Mouse (Mus musculus) skeletal muscle tissue, adult 2 months (tissue): ENCODE results near the gene Cped1.
A peak's percentile ranks its signal among the peaks of the same experiment; 100 is the strongest.
"Not testable (repeated sequence)": the region's sequence is repeated elsewhere in the genome, so short reads cannot be mapped to it uniquely, and the experiment has no call there.

Experiments
- DNase-seq: peaks from one replicate; pipeline ENCODE4 v3.0.0-alpha.2; 2012; ENCODE audit warnings: low read depth, low spot score

The Cped1 gene

DNA sequence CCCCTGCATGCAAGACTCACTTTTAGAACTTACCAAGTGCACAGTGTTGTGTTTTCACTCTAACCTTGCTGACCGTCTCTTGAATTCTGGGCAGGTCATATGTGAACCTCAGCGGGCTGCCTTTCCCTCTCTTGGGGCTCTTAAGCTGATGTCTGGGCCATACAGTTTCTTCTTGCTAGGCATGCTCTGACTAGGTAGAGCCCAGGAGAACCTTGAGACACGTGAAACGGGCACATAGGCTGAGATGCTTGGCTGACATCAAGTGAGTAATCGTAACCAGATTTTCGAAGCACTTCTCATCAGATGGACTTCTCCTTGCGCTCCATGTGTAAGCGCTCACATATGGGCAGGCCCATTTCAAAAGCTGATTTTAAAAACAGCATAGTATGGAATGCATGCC, 237.2 kb downstream of the Cped1 start:
- DNase-seq: no peak

DNA sequence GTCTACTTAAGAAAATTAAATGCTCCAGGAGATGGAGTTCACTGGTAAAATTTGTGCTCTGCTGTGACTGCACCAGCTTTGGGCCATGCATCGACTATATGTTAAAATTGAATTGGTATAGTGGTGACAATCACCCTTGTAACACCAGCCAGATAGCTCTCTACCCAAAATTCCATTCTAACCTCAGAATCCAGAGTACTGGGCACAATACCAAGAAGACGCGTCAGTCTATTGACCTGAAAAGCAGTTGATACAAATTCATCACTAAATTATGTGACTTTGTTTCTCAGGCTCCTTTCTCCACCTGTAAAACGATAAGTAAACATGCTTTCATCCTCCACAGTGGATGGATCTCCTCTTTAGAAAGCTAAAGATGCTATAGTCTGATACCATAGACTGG, 238.6 kb downstream of the Cped1 start:
- DNase-seq: no peak

DNA sequence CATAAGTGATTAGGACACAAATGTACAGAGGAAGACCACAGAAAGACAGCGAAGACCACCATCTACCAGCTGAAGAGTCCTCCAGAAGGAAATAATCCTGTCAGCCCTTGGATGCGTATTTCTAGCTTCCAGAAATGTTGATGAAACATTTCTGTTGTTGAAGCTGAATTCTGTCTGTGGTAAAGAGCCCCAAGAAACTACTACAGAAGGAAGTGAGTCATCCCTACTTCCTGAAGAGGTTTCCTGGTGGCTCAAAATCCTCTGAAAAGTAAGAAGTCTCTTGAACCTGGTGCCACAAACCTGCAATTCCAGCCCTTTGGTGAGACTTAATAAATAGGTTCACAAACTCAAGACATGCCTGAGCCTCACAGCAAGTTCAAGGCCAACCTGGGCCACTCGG, 245.5 kb downstream of the Cped1 start:
- no peak for DNase-seq

DNA sequence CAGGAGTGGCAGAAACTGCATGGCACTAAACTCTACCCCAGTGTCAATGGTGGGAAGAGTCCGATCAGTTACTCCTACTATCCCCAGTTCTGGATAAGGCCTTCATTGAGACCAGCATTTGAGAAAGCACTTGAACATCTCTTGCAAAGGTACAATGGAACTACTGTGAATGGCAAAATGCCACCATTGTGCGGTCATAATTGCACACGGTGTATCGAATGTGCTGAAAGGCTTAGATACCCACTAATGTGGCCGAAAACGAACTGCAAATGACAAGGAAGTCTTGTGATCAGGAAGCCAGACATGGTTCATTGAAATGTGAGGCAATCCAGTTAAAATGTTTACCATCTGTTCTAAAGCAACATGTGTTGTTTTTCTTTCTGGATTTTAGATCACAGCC, 247.8 kb downstream of the Cped1 start:
- peak; percentile 14 for DNase-seq

DNA sequence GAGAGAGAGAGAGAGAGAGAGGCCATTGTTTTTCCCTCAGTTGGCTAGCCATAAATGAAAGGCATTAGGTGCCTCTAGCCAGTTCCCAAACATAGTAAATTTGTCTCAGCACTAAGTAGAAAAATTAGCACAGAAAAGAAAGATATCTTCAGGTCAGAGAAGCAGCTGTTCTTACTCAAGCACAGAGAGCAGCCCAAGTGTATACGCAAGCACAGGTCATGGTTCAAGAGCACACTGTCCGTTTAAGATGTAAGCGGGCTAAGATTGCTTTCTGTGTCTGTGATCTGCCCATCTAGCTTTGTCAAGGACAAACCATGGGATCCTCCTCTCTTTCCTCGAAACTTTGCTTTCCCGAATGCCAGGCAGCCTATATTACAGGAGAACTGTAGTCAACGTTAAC, 249.4 kb downstream of the Cped1 start:
- no peak for DNase-seq

DNA sequence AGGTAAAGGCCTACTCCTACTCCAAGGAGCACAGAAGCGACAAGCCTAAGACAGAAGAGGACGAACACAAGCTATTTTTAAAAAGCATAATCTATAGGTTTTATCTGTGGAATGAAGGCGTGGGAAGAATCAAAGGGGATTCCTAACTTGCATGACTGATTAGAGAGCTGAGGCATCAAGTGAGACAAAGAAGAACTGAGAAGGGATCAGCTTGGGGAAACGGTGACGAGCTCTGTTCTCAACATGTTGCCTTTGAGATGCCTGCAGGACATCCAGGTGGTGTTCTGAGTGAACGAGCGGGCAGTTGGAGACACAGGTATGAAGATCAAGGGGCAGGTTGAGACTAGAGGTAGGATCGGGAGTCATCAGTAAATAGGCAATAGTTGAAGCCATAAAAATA, 257.6 kb downstream of the Cped1 start:
- no peak for DNase-seq

DNA sequence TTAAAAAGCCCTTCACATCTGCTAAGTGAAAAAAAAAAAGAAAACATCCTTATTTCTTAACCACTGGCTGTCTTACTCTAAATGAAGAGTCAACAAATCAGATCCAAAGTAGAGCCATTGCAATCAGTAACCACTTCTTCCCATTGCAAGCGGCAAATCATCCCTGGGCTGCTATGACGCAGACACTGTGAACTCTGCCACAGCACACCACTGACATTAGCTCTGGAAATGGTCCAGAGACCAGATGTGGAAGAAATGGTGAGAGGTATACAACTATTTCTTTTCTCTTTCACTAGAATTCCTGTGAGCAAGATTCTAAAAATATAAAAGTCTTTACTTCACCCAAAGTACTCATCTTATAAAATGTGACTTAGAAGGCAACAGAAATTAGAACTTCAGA, 261.0 kb downstream of the Cped1 start:
- no peak for DNase-seq

DNA sequence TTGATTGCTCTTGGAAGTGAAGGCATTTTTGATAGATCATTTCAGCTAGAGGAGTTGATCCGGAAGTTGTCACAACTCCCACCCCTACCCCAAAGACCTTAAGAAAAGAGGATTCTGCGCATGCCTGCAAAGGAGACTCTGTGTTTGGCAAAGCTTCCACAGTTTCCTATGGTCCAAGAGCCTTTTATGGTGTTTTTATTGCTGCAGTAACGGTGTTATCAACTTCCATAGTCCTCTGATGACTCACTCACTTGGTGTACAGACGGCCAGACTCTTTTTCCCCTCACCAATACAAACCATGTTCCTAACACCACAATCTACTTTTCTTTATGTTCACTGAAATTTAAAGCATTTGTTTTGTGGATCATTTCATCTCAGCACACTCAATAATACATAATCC, 273.1 kb downstream of the Cped1 start:
- no peak for DNase-seq

DNA sequence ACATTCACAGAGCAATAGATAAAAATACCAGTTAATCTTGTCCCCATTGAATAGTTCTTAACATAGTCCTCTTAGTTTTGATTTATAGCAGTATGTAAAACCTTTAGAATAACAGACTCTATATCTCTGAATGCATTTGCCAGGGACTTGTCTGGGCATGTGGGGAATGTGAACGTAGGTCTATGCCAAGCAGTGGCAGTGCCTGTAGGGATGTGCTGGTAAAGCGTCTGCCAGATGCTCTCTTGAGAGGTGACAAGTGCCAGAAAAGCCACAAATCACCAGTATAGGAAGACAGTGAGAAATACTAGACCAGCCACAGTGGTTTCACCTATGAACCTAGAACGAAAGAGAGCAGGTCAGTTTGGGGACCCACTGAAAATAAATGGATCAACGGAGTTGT, 276.8 kb downstream of the Cped1 start:
- DNase-seq: no peak

DNA sequence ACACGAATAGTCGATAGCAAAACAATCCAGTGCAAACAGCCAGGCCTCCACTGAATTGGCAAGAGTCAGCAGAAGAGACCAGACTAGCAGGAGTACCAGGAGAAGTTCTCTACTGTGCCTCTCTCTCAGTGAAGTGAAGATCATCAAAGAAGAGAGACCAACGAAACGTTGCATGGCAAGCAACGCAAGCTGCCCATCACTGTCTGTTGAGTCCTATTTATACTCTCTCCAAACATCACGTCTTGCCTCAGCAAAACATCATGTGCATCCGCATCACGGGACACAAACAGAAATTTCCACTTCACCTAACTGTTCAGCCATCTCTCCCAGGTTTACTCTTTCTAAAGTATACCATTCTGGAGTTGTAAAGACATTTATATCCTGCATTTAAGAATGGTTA, 278.4 kb downstream of the Cped1 start:
- not testable (repeated sequence) for DNase-seq

DNA sequence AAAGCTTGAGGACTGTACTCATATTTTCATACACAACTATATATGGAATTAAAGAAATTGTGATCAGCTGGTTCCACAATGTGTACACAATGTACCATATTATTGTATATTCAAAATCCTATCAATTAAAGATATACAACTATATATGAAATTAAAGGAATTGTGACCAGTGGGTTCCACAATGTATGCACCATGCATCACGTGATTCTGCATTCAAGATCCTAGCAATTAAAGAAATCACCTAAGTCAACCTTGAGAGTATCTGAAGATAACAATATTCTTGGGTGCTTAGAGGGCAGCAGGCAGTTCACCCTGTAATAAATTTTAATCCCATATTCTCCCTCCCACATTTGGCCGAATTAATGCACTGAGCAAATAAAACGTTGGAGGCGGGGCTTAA, 280.3 kb downstream of the Cped1 start:
- no peak for DNase-seq

DNA sequence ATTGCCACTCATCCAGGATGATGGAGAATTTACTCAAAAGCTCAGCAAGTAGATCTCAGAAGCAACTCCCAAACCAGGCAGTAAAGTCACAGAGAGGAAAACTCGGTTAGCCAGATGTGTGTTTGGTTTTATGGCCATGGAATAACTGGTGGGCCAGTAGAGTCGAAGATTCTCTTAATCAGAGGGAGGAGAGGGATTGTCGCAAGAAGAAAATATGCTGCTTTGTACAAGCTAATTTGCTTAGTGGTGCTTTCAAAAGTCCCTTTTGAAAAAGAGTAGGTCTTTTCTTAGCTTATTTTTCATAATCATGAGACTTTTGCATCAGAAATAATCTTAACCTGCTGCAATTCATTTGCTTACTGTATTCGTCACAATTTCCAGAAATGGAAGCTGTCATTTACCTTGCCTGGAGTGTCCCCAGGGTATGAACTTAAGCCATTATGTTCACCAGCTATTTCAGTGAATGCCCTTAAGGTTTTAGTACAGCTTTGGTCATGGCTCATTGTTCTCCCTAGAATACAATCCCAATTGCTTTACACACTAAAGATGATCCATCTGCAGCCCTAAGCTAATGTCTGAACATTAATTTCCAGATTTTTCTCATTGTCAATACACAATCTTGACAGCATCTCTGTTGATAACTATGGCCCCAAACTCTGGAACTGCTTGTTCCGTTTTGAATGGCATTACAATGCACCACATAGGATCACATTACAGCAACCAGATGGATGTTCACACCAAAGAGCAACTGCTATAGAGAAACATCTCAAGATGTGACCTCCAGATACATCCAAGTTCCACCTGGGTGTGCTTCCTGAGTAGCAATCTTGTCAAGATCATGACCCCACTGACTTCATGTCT, 282.3 kb downstream of the Cped1 start:
- no peak for DNase-seq

DNA sequence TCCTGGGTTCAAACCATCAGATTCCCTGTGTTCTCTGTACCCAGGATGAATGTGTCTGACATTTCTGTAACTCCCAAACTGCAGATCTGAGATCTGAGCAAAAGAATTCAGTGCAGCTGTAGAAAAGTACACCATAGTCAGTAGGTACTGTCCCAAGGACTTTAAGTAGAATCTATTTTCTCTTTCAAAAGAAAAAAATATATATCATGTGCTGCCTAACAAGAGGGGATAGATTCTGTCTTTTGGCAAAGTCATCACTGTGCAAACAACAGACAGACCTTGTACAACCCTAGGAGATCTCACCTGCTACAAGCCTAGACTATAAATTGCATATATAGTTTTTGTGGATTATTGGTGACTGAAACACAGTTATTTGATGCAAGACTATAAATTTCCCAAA, 283.0 kb downstream of the Cped1 start:
- DNase-seq: no peak

DNA sequence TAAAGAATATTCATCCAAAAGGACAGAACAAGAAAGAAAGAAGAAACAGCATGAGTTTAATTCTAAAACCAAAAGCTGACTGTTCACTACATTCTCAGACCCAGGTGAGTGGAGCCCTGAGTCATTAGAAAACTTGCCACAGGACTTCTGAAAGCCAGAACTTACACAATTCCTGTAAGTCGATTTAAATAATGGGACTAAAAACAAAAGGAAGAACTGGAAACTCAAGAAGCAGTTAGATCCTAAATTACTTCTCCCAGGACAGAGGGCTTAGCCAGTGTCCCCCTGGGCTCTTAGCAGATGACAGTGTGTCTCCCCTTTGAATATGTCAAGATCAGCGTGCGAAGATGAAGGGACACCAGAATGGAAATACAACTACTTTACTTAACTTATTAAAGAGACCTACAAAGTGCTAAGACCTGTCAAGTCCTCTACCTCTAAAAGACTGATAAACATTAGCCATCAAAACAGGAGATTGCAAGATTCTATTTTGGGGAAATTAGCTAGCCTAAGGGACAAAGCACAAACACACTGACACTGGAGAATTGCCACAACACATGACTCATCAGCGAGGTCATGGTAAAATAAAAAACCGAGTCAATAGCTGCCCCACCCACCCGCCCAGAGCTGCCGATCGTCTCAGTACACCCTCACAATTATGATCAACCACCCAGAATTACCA, 284.3 kb downstream of the Cped1 start:
- peak; percentile 34 for DNase-seq

DNA sequence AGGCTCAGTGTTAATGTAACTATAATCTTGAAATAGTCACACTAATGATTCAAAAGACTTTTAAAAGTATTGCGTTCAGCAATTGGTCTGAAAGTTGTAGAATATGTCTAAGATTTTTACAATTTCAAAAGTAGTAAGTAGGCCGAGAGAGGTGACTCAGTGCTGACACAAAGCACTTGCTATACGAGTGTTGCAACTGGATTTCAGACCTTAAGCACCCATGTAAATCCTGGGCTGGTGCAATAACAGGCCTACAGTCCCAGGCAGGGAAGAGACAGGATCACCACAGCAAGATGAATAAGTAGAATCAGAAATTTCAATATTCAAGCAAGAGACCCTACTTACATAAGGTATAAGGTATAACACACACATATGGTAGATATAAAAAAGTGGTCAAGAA, 292.2 kb downstream of the Cped1 start:
- no peak for DNase-seq

DNA sequence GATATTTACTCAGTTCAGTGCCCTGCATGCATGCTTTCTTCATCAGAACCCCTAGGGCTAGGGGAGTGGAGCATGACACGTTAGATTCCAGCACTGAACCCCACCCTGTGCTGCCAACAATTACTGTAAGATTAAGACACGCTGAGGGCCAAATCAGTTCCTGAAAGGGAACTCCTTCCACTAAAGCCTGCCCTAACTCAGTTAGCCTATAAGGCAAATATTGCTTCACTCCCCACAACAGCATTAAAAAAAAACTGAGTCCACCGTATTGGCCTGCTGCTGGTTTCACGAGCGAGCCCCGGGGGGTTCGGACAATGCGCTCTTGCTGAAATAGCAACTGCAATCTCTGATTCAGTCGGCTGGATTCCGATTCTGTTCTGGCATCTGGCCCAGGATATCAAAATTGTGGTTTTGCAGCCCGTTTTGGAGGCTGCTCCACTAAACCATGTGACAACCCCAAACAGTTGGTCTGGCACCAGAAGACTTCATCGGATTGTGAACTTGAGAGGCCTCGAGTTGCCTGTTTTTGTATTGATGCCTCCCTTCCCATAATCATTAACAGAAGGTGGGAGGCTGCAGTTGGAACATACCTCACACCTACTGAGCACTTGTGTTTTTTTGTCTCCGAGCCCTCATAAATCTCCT, 294.6 kb downstream of the Cped1 start:
- DNase-seq: peak; percentile 54

DNA sequence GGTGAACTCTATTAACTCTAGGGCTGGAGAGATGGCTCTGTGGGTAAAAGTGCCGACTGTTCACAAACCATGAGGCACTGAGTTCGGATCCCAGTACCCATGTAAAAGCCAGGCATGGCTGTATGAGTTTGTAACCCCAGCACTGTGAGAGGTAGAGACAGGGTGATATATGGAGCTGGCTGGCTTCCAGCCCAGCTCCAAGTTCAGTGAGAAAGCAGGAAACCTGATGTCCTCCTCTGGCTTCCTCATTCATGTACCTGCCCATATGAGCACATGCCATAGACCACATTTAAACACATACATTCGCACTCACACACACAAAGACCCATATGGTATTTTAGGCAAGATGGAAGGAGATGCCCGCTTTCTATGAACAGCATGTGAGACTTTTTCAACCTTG, 296.7 kb downstream of the Cped1 start:
- no peak for DNase-seq

DNA sequence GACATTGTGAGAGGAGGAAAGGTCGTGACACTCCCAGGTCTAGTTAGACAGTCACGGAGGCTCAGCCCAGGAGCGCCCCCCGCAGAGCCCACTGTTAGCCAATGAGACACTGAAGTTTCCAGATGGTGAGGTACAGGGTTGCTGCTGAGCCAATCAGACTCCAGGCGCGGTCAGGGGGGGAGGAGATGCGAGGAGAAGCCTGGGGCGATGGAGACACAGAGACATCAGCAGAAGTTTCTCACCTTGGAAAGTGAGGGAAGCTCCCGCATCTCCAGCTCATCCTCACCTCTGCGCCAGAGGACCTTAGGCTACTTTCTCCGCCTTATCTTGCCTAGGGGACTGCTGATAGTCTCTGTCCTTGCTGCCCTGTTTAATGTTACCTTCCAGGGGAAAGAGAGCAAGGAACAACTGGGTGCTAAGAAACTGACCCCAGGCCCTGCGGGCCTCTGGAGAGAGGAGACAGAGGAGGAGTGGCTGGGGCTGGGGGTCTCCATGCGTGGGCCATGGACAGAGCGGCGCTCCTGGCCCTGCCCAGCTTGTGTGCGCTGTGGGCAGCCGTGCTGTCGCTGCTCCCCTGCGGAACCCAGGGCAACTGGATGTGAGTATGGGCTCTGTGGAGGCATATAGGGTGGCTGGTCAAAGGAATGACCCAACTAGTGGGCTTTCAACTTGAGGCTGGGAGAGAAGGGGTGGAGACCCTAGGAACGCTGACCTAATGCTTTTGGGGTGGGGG, 302.5 kb downstream of the Cped1 start, which contains the start of gene Wnt16:
Gene Wnt16, plus strand, starts transcription at position 224 of the 733 bp plus-strand sequence.
- DNase-seq: no peak

DNA sequence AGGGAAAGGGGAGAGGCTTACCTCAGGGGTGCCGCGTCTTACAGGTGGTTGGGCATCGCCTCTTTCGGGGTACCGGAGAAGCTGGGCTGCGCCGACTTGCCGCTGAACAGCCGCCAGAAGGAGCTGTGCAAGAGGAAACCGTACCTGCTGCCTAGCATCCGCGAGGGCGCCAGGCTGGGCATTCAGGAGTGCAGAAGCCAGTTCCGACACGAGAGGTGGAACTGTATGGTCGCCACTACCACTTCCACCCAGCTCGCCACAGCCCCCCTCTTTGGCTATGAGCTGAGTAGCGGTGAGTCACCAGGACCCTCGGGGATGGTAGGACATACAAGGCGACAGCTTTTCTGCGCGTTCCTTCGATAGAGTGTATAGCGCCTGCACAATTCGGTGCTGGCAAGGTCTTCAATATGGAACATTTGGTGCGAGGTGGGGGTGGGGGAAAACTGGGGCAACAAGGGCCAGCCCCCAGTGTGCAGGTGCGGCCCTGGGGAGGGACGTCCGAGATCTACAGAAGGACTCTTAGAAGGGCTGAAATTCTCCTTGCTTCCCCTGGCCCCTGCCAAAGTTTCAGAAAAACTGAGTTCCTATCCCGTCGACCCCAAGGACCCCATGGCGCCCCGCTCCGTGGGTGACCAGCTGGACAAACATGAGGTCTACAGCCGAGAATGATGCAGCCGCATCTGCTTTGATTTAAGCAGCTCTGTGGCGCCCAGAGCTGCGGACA, 303.2 kb downstream of the Cped1 start:
- no peak for DNase-seq

DNA sequence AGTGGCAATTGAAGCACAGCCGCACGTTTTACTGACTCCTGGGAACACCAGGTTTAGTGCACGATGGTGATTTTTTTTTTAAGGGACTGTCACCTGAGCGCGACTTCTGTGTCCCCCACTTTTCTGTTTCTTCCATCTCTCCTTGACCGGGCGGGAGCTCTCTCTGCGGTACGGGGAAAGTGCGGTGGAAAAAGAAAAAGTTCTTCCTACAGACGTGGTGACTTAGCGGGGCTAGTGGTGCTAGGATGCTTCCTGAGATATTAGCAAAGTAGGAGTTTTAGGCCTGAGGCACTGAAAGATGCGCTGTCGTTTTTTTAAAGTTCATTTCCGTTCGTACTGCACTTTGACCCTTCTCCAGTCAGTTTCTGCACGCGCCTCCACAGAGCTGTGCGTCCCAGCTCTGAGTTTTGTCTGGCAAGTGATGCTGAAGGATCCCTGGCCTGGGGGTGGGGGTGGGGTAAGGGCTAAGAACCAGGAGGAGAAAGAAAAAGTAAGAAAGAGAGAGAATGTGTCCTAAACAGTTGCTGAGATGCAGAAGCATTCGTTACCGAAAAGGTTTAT, 303.8 kb downstream of the Cped1 start:
- no peak for DNase-seq

DNA sequence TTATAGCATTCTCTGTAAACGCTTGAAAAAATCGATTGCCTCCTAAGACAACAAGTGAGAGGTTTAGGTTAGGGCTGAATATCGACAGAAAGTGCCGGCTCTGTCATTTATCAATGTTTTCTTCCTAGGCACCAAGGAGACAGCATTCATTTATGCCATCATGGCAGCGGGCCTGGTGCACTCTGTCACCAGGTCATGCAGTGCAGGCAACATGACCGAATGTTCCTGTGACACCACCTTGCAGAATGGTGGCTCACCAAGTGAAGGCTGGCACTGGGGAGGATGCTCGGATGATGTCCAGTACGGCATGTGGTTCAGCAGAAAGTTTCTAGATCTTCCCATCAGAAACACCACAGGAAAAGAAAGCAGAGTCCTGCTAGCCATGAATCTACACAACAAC, 305.1 kb downstream of the Cped1 start:
- no peak for DNase-seq
